Mouse (Mus musculus) skeletal muscle tissue, adult 2 months (tissue): ENCODE measurements at regions not wholly inside any gene's neighbourhood (a gene's known extent, or its start where the extent isn't known, plus 50 kb on each side); places are given as distances from the start of the nearest gene placed in this dataset.
A peak's percentile ranks its signal among the peaks of the same experiment; 100 is the strongest.
"Not testable (repeated sequence)": the region's sequence is repeated elsewhere in the genome, so short reads cannot be mapped to it uniquely, and the experiment has no call there.

Source experiments
- DNase-seq: peaks from one replicate; pipeline ENCODE4 v3.0.0-alpha.2; 2012; ENCODE audit warnings: low read depth, low spot score

DNA sequence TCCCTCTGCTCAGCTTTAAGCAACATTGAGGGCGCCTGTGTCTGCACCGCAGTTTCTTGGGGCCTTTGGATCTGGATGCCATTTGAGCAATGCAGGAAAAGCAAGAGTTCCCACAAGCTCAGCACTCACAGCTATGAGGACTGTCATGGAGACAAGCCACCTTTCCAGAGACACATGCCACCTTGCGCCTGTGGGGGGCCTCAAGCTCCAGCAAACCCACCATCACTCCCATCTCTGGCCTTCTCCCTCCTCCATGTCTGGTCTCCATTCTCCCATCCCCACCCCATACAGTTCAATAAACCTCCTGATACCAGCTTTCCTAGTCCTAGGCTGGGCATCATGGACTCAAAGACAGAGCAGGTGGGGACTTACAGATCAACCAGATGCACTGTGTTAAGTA is 97.8 kb downstream of the Wdr11 start:
- no peak for DNase-seq

- no peak for DNase-seq
These were observed 99.2 kb downstream of the Wdr11 start for GRCm38 (mm10) chr7:129690868-129691267.

- no peak for DNase-seq
These were observed 100.0 kb downstream of the Wdr11 start for GRCm38 (mm10) chr7:129691619-129692071.

DNA sequence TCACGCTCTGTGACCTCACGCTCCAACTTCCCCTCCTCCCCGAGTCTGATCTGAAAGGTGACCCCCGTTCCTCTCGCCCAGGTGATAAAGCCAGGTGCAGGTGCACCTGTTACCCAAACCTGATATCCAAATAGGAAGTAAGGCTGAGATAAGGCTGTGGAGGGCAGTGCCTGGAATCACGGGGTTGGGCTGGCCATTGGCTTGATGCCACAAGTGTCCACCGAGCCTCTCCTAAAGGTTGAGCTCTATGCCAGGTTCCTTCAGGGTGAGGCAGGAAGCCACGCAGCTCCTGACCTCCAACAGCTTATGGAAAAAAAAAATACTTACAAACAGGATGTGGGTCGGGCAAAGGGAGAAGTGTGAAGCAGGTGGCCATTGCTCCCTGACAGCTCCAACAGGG is 102.0 kb downstream of the Wdr11 start:
- no peak for DNase-seq

DNA sequence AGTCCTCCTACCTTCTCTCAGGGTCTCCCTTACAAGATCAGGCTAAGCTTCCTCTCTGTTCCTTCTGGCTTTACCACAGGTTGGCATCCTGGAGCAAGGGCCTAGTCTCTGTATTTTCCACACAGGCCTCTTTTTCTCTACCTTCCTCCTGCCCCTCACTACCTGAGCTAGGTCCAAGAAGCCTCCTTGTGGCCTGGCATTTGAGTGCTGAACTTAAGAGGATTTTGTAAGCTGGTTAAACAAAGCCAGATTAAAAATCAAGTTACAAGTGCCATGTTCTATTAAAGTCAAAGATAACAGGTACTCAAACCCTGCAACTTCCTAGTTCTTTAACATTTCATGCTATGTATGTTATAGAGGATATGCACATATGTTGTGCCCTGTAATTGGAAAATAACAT is 102.5 kb downstream of the Wdr11 start:
- DNase-seq = no peak

DNA sequence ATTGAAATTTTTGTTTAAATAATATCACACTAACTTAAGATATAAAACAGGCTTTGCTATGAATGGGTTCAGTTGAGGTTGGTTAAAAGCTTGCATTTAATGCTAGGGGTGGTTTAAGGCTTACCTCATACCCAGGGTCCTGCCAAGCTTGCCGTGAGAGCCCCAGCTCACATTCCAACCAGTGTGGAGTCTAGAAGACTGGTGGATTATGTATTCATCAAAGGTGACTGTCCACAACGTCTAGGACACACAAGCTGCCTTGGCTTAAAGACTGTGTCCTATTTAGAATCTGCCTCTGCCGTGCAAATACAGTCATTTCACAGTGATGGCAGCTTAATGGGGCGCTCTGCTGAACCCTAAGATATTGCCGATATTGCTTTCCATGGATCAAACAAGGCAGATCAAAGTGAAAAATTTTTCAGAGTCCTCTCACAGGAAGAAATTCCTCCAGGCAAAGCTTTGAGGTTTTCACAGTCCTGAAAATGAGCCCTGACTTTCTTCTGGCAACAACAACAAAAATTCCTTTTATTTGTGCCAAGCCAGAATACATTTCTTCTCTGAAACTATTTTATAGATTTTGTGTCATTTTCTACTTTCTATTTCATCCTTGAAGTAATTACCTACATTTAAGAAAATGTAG is 108.4 kb downstream of the Wdr11 start:
- DNase-seq = no peak

DNA sequence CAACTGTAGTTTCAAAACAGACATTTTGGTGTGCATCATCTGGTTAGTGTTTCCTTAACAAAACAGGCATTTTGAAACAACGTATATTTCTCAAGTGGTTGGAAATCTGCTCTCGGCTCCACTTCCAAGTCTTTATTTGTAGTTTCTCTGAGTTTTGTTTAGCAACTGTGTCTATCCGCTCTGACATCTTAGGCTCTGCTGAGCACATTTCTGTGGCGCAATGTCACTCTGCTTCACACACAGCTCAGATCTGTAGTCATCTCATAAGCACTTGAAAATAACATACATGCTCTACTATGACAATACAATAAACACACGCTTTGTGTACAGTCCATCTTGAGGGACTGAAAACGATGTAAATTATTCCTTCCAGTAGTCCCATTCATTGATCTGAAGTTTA is 135.9 kb downstream of the Wdr11 start:
- DNase-seq = no peak

DNA sequence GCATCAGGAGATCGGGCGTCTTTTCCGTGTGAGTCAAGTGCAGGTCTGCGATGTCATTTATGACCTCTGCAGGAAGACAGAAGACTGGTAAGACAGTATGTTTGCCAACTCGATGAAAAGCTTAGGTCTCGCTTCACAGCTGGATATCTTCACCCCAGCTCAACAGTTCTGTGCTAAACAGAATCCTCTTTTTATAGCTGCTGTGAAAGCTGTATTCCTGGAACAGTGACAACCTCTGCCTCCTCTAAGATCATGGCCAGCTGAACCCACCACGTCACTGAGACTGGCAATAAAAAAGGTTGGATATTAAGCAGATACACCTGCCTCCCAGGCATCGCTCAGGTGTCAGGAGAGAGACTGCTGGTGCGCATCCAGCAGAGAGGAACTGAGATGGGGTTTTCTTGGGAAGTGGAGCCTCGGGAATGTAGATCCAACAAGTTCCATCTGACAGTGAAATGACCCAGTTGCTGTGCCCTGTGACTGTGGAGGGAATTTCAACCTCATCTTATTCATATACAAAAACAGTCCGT is 138.1 kb downstream of the Wdr11 start:
- DNase-seq = no peak

DNA sequence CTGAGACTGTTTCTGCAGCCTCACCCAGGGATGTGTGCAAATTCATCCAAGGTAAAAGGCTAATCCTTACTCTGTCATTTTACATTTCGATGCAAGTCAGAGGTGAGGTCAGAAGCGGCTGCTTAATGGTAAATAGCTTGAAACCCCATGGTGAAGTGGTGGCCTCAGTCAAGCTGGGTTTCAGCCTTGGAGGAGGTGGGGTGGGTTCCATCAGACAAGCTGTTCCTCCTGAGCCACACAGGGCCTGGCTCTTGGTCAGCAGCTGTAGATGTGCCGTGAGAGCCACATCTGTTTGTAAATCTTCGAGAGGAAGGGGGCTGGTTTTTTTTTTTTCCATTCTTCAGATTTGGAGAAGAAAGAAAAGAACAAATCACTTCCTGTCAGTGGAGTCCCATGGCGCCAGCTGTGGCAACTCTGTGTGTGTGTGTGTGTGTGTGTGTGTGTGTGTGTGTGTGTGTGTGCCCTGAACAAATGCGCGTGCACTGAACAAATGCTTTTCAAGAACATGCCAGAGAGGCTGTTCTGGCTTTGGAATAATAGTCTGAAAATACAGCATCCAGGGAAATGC is 139.2 kb downstream of the Wdr11 start:
- DNase-seq = no peak

- no peak for DNase-seq
These were observed 151.0 kb downstream of the Wdr11 start for GRCm38 (mm10) chr7:129742657-129743056.

GRCm38 (mm10) chr7:129743955-129744666 is 152.4 kb downstream of the Wdr11 start:
- no peak for DNase-seq

- no peak for DNase-seq
These were observed 155.0 kb downstream of the Wdr11 start for GRCm38 (mm10) chr7:129746639-129747038.

GRCm38 (mm10) chr7:129750936-129751335 is 159.3 kb downstream of the Wdr11 start:
- DNase-seq = peak; percentile 47

GRCm38 (mm10) chr7:129754737-129755136 is 163.1 kb downstream of the Wdr11 start:
- DNase-seq = no peak

GRCm38 (mm10) chr7:129756138-129756537 is 164.5 kb downstream of the Wdr11 start:
- DNase-seq = no peak

GRCm38 (mm10) chr7:129759848-129760247 is 168.2 kb downstream of the Wdr11 start:
- peak; percentile 32 for DNase-seq

GRCm38 (mm10) chr7:129760386-129760785 is 168.7 kb downstream of the Wdr11 start:
- no peak for DNase-seq

GRCm38 (mm10) chr7:129763754-129764153 is 172.1 kb downstream of the Wdr11 start:
- DNase-seq = no peak

GRCm38 (mm10) chr7:129764456-129764970 is 172.8 kb downstream of the Wdr11 start:
- DNase-seq = no peak

- DNase-seq = no peak
These were observed 174.0 kb downstream of the Wdr11 start for GRCm38 (mm10) chr7:129765681-129766080.

DNA sequence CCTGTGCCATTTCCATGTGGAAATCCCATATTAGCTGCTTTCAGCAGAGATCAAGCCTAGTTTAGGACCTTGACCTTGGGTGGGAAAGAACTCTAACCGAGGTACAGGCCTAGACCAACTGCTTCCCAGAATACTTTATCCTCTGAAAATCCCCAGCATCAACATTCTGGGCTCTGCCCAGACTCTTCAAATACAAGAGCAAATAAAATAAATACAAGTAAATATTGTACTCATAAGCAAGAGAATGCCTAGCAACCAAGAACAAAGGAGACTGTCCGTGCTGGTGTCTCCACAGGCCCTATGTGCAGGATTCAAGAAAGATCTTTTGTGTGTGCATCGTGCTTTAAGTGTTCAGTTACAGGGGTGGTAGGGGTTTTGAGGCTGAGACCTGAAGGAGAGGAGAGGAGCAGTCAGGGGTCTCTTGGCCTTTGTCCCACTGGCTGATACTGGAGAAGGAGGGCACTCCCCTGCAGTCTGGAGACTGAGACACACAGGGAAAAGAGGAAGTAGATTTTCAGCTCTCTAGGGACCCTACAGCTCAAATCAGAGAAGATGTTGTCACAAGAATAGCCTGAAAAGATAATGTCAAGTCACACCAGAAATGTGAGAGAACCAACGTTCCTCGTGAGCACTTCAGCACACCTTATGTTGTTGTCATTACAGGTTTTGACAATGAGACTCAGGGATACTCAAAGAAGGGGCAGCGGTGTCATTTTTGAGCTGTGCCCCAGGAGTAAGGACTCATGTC is 174.6 kb downstream of the Wdr11 start:
- no peak for DNase-seq

- DNase-seq = not testable (repeated sequence)
These were observed 178.0 kb downstream of the Wdr11 start for GRCm38 (mm10) chr7:129769673-129770072.
